Mouse (Mus musculus) neutrophil, adult 65 days (primary cell): ENCODE measurements around the gene Saysd1. TPM values are rescaled to one million over a fixed set of nuclear protein-coding genes. Genes with fewer than 3 reads are reported as not detected.

Source experiments
- total RNA-seq: library from RNA; stranded (reverse); gene quantifications from 2 replicates; pipeline ENCODE4 v1.2.4, GENCODE M21; 2023

Gene Saysd1
- 0.43 and 1.1 TPM in 2 replicates for total RNA-seq

DNA sequence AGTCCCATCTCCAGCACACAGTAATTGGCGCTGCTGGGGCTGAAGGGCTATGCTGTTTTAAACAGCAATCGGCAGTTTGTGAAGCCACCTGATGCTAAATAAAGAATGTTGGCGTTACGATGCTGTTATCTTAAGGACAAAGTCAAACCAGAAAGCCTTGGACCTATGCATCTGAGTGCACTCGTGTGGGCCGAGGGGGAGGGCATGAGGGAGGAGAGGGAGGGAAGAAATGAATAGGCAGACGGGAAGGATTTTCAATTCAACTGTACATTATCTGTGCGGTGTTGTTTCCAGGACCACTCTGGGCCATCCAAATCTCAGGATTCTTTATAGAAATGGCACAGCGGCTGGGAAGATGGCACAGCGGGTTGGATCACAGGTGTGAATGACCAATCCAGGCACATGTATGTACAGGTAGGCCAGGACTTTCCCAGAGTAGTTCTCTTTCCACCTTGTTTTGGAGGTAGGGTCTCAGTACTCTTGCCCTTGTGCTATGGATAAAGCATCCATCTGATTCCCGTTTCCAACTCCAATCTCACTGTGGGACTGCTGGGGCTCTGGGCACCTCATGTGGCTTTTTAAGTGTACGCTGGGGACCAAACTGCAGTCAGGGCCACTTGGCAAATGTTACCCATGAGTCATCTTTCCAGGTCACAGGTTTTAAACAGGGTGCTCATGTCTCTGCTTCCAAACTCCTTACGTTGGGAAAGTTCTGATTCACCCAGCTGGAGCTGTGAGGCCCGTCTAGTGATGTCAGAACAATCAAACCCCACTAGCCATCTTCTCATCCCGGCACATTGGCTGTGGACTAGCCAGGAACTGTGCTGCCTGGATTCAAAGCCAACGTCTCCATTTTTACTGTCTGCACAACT is at the start of gene Saysd1:
Gene Saysd1, minus strand, starts transcription at position 51 of the 872 bp plus-strand sequence.

GRCm38 (mm10) chr14:20181466-20181921 is 43.2 kb upstream of the Saysd1 start, which contains the start of gene Kcnk5:
Gene Kcnk5 (minus strand): TSS chr14:20181809.

Other genes with a start within 250 kb of the Saysd1 start
- gene Gng2, start 160.9 kb downstream of the Saysd1 start, total RNA-seq: 120 and 131 TPM in 2 replicates
- not detected in 2 replicates for gene Kcnk5, start 43.3 kb upstream of the Saysd1 start, total RNA-seq
- gene Kcnk16, start 130.7 kb upstream of the Saysd1 start, total RNA-seq: not detected in 2 replicates
- gene Nudt13, start 156.2 kb upstream of the Saysd1 start, total RNA-seq: 4.8 and 12.4 TPM in 2 replicates
- 15.8 and 17.2 TPM in 2 replicates for gene Ecd, start 209.6 kb upstream of the Saysd1 start, total RNA-seq
- gene Fam149b, start 209.6 kb upstream of the Saysd1 start, total RNA-seq: 17.1 and 18.2 TPM in 2 replicates